Mouse (Mus musculus): ENCODE data around the gene Myo9b.

Myo9b gene

GRCm38 (mm10) chr8:71381971-71382961 is 109.8 kb downstream of the Myo9b start:
- in situ Hi-C loops (cut with MboI; ENCODE audit: low sequenced_read_pairs): no loop called here

GRCm38 (mm10) chr8:71383396-71383795 is 110.9 kb downstream of the Myo9b start:
- in situ Hi-C loops (cut with MboI; ENCODE audit: low sequenced_read_pairs): no loop called here

DNA sequence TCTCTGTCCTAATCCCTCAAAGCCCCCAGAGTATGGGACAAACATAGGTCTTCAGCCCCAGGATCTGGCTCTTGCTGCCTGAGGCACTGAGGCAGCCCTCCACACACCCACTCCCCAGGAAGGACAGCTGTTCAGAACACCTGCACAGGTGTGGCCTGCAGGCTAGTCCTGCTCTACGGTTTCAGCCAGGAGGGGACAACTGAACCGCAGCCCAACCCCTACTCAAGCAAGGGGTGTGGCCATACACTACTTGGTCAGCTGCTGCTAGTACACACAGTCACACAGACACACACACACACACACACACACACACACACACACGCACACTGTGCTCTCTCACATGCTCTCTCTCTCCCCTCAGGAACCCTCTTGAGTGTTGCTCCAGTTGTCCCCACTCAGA is 111.3 kb downstream of the Myo9b start:
- in situ Hi-C loops (cut with MboI; ENCODE audit: low sequenced_read_pairs): no loop called here

GRCm38 (mm10) chr8:71385212-71385835 is 112.8 kb downstream of the Myo9b start:
- in situ Hi-C loops (cut with MboI; ENCODE audit: low sequenced_read_pairs): no loop called here

DNA sequence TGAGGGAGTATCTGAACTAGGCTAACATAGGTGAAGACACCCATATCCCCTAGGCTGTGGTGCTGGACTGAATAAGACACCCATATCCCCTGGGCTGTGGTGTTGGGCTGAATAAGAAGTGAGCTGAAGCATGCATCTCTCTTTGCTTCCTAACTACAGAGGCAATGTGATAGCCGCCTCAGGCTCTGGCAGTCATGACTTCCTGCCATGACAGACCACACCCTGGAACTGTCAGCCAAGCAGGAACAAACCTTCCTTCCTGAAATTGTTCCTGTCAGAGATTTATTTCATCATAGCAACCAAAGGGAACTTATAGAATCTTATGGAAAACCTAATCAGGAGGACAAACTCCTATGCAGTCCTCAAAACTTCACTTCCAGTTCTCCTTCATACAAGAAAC is 115.8 kb downstream of the Myo9b start:
- in situ Hi-C loops (cut with MboI; ENCODE audit: low sequenced_read_pairs): no loop called here

DNA sequence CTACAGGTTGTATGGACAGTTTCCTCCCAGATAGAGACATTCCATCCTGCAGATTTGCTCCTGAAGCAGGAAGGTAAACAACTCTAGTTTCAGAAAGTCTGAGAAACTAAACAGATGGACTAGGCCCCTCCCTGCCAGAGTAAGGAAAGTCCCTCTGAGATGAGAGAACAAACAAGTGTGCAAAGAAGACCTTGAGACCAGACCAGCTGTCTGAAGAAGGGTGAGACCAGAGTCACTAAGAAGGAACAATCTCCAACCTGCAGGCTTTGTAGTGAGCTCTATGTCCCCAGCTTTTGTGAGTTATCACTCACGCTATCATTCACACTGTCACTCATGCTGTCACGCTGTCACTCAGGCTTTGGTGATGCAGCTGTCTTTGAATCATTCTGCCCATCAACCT is 119.2 kb downstream of the Myo9b start:
- in situ Hi-C loops (cut with MboI; ENCODE audit: low sequenced_read_pairs): no loop called here

GRCm38 (mm10) chr8:71392391-71392790 is 119.9 kb downstream of the Myo9b start:
- in situ Hi-C loops (cut with MboI; ENCODE audit: low sequenced_read_pairs): no loop called here

DNA sequence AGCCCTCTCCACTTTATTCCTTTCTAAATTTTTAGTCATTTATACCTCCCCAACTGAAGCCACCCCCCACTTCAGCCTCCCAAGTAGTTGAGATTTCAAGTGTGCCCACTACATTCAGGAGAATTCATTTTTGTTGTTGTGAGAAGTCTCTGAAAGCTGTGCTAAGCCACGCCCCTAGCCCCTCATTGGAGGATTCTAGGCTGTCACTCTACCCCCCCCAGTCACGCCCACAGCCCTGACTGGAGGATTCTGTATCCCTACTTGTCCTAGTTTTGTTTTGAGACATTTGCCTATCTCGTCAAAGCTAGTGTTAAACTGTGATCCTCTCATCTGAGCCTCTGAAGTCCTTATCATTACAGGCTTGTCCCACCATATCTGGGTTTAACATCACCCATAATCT is 120.4 kb downstream of the Myo9b start:
- in situ Hi-C loops (cut with MboI; ENCODE audit: low sequenced_read_pairs): no loop called here

DNA sequence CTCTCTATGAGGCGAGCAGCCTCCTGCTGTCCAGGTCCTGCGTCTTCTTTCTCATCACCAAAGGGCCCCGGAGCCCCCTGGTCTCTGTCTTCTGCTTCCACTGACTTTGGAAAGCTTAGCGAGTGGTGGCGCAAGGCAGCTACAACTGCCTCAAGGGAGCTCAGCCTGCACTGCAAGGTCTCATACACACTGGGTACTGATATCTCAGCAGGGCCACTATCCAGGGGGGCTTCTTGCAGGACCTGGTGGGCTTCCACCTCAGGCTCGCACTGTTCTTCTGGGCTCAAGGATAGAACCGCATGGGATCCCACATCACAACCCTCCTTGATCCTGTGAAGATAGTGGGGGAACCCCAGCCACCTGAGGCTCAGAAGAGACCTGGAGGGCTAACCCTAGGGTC is 122.0 kb downstream of the Myo9b start:
- in situ Hi-C loops (cut with MboI; ENCODE audit: low sequenced_read_pairs): no loop called here

DNA sequence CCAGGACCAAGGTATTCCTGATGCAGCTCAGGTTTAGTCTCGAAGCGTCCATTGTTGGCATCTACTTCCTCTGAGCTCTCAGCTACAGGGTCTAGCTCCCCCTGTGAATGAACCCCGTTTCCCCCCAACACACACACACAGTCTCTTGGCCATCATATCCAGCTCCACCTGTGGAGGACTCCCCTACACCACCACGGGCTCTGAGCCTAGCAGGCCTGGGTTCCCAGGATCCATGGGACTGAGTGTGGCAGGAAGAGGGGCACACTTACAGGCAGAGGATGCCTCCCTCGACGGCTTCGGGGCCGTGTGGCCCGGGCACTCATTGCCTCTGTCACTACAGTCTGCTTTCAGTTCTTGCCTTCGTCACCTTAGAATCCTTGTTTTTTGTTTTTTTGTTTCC is 122.6 kb downstream of the Myo9b start:
- in situ Hi-C loops (cut with MboI; ENCODE audit: low sequenced_read_pairs): no loop called here

- in situ Hi-C loops (cut with MboI; ENCODE audit: low sequenced_read_pairs): no loop called here
These were observed 123.1 kb downstream of the Myo9b start, which contains the start of gene Ushbp1 for GRCm38 (mm10) chr8:71395629-71396028. Gene Ushbp1 (minus strand): TSS chr8:71395802.

- in situ Hi-C loops (cut with MboI; ENCODE audit: low sequenced_read_pairs): no loop called here
These were observed 124.3 kb downstream of the Myo9b start, which contains the start of gene Babam1 for GRCm38 (mm10) chr8:71396639-71397305. Gene Babam1 (plus strand): TSS chr8:71396861.

DNA sequence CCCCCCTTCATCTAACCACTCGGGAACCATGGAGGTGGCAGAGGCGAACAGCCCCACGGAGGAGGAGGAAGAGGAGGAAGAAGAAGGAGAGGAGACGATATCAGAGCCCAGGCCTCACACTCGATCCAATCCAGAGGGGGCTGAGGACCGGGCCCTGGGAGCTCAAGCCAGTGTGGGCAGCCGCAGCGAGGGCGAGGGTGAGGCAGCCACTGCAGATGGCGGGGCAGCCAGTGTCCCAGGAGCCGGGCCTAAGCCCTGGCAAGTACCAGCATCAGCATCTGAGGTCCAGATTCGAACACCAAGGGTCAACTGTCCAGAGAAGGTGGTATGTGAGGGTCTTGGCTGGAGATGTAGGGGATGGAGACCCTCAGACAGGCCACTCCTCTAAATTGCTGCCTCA is 125.2 kb downstream of the Myo9b start:
- in situ Hi-C loops (cut with MboI; ENCODE audit: low sequenced_read_pairs): no loop called here

DNA sequence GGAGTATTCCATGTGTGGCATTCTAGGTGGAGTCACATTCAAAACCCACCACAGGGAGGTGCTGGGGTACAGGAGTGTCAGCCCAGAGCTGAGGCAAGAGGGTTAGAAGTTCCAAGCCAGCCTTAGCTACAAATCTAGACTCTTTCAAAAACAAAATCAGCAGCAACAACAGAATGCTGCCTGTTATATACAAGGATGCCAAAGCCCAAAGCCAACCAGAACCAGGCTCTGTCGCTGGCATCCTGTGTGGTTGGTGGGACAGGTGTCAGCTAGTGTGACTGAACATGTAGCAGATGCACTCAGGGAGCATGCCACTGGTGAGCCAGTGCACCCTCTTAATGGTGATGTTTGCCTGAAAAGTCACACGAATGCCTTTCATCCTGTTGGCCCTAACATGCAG is 128.3 kb downstream of the Myo9b start:
- in situ Hi-C loops (cut with MboI; ENCODE audit: low sequenced_read_pairs): no loop called here

GRCm38 (mm10) chr8:71401454-71401853 is 128.9 kb downstream of the Myo9b start:
- in situ Hi-C loops (cut with MboI; ENCODE audit: low sequenced_read_pairs): no loop called here

GRCm38 (mm10) chr8:71402446-71402964 is 130.0 kb downstream of the Myo9b start:
- in situ Hi-C loops (cut with MboI; ENCODE audit: low sequenced_read_pairs): no loop called here

DNA sequence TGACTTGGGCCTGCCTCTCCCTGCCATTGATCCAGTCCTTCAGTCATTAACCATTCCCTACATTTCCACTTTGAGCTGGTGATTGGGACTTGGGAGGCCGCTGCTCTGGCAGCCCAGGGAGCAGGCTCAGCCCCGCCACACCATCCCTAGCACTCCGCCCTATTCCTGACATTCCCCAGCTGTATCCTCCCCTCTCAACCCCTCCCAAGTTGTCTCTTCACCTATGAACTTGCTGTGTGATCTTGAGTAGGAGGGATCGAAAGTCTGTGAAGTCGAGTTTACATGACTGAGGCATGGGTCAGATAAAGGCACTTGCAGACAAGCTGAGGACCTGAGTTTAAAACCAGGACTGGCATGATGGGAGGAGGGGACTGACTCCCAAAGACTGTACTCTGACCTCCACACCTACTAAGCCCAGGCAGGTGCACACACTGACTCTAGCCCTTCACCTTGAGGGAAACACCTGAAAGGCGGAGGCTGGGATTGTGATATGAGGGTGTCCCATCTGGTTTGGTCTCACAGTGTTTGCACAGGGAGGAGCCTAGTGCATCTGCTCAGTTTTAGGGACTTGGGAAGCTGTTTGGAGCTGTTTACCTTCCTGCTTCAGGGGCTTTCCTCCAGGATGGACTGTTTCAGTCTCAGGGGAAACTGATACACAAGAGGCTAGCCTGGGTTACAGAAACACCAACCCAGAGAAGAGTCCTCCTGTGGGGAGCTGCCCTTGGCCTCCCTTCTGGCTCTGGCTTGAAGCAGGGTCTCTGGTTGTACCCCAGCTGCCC is 130.8 kb downstream of the Myo9b start:
- in situ Hi-C loops (cut with MboI; ENCODE audit: low sequenced_read_pairs): no loop called here

GRCm38 (mm10) chr8:71404011-71404410 is 131.5 kb downstream of the Myo9b start:
- in situ Hi-C loops (cut with MboI; ENCODE audit: low sequenced_read_pairs): no loop called here

GRCm38 (mm10) chr8:71404951-71405351 is 132.4 kb downstream of the Myo9b start:
- in situ Hi-C loops (cut with MboI; ENCODE audit: low sequenced_read_pairs): no loop called here

GRCm38 (mm10) chr8:71405401-71406098 is 133.0 kb downstream of the Myo9b start, which contains the start of gene Ankle1:
Gene Ankle1 (plus strand): TSS chr8:71406010.
- in situ Hi-C loops (cut with MboI; ENCODE audit: low sequenced_read_pairs): no loop called here
